Mouse (Mus musculus) layer of hippocampus, adult 8-10 months (tissue): ENCODE results near the gene Sh2b3. TPM values are rescaled to one million over a fixed set of nuclear protein-coding genes. Genes with fewer than 3 reads are reported as not detected.
"Not testable (repeated sequence)": the region's sequence is repeated elsewhere in the genome, so short reads cannot be mapped to it uniquely, and the experiment has no call there.

Experiments
- DNase-seq, 2 experiments: peaks; one replicate each; pipeline ENCODE4 v3.0.0; 2022; ENCODE audit warnings: low spot score in 2 of 2
- total RNA-seq, 4 experiments: library from RNA; stranded (reverse); gene quantifications; 2 replicates each; pipeline ENCODE4 v1.2.4; 2022

Gene Sh2b3
- total RNA-seq = 10 to 100 TPM; 19.6 to 21.6 (median 20.4) TPM

DNA sequence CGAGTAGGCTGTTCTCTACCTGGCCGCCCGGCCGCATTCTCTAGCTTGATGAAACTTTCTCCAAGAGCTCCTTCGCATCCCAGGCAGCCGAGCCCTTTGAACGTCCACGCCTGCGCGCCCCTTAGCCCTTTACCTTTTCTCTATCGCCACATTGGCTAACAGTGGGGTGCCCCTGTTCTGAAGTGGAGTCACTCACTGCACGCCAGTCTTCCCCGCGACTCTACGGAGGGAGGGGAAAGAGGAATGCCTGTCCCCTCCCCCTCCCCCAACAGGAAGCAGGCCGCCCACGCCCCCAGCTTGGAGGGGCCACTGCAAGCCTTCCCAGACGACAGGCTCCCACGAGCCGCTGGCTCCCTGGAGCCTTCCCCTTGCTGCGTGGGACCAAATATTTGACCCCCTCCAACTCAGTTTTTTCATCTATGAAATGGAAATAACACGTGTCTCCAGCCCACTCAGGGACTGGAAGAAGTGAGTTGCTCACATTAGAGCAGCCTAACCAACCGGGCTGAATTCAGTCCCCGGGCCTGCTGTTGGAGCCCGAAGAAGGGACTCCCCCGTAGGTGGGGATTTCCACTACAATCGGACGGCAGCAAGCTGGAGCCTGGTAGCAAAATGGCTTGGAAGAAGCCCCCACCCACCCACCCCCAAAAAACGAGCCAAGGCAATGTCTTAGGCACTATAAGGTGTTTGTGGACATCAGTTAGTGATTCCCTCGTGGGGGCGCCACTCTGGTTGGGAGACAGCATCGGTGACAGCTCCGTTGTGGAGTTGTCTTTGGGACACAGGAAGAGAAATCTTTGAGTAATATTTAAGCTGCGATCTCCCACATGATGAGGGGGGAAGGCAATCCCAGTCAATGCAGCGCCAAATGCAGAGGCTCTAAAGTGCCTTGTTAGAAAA, at the start of gene Sh2b3:
Sh2b3 (minus strand) TSS at position 206 of the 900 bp plus-strand sequence.
- peak in 1 of 2 experiments; percentile 57 for DNase-seq

DNA sequence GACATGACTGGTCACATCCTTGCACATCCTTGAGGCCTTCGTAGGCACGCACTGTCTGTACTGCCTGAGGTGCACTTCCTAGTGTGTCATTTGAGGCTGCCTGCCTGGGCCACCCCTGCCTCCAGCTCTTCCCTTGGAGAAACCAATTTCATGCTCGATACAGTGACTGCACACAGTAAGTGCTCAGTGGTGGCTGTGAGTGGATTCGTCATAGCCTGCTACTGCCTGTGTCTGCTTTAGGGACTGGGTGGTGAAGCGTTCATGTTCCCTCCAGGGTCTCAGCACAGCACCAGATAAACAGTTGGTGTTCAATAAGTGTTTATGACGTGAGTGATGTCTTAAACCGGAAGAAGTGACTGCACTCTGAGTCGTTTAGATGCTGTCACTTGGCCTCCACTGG, 45.9 kb upstream of the Sh2b3 start:
- DNase-seq = no peak

DNA sequence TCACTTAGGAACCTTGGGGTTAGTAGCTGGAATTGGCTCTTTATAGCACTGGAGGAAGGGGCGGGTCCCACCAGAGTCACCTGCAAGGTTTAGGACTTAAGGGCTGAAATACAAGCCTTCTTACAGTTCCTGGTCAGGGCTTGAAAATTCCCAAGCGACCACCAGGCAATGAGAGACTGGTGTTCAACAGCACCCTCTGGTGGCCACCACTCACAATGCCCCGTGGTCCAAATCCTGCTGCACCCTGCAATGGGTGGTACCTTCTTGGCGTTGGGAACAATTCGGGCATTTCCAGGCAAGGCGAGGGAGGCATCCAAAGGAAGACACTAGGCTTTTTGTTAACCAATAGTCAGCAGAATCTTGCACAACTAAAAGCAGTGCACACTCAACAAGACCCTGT, 41.8 kb upstream of the Sh2b3 start:
- DNase-seq = no peak

- DNase-seq = no peak
Measured at GRCm38 (mm10) chr5:121878703-121879102, 41.3 kb upstream of the Sh2b3 start.

DNA sequence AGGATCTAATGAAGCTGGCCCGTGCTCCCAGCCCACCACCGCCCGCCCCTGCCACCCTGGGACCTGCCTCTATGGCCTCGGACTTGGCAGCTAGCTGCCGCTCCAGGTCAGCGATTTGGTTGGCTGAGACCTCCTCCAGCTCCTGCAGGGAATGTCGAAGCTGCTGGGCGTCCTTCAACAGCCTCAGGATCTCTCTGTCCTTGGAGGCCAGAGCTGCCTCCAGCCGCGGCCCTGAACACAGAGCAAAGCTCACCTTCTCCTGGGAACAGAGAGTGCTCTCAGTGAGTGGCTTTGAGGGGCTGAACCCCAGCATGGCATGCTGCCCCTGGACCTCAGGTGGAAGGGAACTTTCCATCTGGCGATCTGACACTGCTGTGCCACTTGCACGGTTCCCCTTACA, 39.5 kb upstream of the Sh2b3 start:
- no peak for DNase-seq

GRCm38 (mm10) chr5:121875041-121875440, 37.6 kb upstream of the Sh2b3 start:
- no peak for DNase-seq

DNA sequence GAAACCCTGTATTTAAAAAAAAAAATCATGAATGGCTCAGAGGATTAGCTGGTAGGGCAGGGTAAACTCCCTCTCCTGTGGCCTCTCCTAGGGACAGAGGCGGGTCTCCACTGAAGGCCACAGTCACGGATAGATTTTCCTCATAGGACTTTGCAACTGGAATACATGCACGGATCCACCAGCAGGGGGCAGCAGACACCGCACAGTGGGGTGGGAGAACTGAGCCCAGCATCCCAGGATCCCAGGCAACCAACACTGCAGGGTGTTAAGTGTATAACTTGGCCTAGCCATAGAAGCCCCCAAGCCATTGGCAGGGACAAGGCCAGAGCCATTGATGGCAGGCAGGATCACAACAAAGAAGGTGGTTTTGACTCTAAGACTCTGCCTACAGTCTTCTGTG, 34.7 kb upstream of the Sh2b3 start:
- DNase-seq = peak in 1 of 2 experiments; percentile 78

DNA sequence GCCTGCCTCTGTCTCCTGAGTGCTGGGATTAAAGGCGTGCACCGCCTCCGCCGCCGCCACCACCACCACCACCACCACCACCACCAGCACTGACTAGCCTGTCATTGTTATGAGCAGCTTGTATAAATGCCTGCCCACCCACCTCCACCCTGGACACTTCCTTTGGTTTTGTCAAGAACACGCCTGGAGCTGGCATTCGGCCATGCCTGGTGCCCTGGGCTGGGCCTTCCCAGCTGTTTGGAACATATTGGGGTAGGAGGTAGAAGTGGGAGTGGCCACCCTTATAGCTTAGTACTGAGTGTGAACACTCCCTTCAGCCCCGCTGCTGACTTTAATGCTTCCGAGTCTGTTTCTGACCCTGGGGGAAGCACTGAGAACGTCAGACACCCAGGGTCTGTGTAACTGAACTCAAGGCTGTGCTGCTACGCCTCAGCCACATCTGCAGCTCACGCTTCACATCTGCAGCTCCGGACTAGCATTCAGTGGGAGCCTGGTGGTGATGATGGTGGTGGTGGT, 34.1 kb upstream of the Sh2b3 start:
- DNase-seq = no peak

GRCm38 (mm10) chr5:121870832-121871231, 33.4 kb upstream of the Sh2b3 start:
- no peak for DNase-seq

DNA sequence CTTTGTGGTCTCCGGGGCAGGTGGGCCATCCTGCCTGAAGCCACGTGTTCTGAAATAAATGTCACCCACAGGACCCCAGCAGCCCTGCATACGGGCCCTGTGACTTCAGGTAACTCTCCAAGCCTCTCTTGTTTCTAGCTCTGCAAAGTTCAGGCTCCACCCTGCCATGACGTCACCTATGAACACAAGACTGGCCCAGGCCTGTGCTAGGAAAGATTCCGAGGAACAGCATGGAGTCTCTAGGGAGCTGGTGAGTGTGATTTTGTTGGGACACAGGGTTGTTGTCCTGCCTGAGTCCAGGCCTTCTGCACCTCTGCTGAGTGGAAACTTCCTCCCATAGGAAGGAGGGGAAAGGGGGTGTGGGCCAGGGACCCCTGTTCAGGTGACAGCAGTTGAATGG, 30.5 kb upstream of the Sh2b3 start:
- DNase-seq = no peak

DNA sequence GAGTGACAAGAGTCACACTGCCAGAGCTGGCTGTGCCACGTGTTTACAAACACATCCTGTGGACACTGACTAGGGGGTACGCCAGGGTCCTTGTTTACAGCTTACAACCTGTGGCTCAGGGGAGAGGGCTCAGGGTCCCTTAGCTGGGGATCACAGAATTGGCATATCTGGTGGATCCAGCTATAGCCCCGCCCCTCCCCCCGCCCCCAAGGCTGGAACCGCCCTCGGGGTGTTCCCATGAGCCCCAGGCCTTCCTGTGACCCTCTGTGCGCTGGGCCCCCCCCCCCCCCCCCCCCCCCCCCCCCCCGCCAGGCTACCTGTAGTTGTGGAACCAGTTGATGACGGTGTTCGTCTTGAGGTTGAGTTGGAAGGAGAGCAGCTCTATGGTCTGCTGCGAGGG, 26.9 kb upstream of the Sh2b3 start:
- no peak for DNase-seq

DNA sequence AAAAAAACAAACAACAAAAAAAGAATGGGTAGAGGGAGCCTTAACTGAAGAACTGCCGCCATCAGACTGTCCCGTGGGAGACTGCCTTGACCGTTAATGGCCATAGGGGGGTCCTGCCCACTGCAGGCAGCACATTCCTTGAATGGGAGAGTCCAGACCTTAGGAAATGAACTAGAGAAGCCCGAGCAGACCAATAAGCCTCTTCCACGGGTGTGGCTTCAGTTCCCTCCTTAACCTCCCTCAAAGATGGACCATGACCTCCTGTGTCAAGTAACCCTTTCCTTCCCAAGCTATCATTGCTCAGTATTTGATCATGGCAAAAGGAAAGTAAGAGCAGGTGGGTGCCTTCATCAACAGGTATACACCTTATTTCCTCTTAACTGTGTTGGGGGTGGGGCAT, 24.5 kb upstream of the Sh2b3 start:
- no peak for DNase-seq

GRCm38 (mm10) chr5:121858427-121858826, 21.0 kb upstream of the Sh2b3 start:
- DNase-seq = no peak

GRCm38 (mm10) chr5:121856740-121857139, 19.3 kb upstream of the Sh2b3 start:
- no peak for DNase-seq

DNA sequence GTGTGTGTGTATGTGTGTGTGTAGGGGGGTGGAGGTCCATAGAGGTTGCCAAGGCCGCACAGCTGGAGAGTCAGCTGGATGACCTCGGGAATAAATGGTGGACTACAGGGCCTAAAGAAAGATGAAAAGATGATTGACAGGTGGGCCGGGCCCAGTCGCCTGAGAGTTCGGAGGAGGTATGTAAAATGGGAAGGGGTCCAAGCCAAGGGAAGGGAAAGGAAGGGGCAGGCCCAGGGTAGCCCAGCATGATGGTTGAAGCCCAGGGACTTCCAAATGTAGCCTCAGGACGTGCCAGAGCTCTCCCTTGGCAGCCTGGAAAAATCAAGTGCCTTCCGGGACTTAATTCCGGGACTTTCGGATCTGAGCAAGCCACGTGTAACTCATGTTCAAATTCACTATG, 17.3 kb upstream of the Sh2b3 start:
- DNase-seq = no peak

GRCm38 (mm10) chr5:121853368-121854051, 16.1 kb upstream of the Sh2b3 start:
- no peak for DNase-seq

DNA sequence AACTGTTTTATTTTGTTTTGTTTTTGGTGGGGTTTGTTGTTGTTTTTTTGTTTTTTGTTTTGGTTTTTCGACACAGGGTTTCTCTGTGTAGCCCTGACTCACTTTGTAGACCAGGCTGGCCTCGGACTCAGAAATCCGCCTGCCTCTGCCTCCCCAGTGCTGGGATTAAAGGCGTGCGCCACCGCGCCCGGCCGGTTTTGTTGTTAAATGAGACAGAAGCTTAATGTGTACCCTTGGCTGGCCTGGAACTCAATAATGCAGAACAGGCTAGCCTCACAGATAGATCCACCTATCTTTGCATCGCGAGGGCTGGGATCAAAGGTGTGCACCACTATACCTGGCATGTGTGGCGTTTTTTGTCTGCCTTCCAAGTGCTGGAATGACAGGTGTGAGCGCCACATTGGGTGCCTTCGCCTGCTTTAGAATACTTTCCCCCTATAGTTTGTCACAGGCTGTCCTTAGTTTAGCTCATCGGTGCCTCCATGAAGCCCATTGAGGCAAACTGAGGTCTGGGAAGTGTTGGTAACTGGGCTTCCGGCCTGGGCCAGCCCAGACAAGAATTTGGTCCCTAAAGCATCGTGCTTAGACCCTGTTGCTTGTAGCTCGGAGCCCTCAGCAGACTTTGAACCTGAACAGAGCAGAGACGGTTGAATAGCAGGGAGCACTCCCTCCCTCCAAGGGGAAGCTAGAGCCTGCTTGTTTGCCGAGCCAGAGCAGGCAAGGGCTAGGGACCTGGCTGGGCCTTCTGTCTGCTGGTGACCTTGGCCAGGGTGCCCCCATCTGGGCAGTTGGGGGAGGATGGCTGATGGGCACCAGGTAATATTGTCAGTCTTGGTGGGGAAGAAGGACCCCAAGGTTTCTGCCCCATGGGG, 12.3 kb upstream of the Sh2b3 start:
- no peak for DNase-seq

DNA sequence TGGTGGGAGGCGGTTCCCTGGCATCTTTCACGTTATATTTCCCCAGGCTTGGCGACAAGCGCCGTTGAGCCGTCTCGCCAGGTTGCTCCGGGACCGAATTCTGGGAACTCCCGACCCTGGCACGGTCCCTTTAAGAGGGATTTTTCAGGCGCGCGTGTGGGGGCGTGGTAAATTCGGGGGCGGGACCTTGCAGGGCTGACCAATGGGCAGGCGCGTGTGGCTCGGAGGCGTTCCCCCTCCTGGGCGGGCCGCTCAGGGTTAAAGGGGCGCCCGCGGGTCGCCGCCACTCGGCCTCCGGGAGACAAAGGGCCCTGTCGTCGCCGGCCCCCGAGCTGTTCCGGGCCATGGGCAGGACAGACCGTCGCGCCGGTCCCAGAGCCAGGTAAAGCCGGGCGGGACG, 11.3 kb upstream of the Sh2b3 start, which contains the start of gene Pheta1:
Pheta1 (plus strand) TSS at position 242 of the 400 bp plus-strand sequence.
- peak; percentile 80 to 89 for DNase-seq

GRCm38 (mm10) chr5:121848035-121848519, 10.6 kb upstream of the Sh2b3 start:
- DNase-seq = no peak

- not testable (repeated sequence) for DNase-seq
Measured at GRCm38 (mm10) chr5:121847269-121847668, 9.8 kb upstream of the Sh2b3 start.

GRCm38 (mm10) chr5:121846322-121846721, 8.9 kb upstream of the Sh2b3 start:
- DNase-seq = no peak
